Mouse (Mus musculus) hindbrain, embryonic 13.5 days (tissue): ENCODE results near the gene Usf2. TPM values are rescaled to one million over a fixed set of nuclear protein-coding genes. Genes with fewer than 3 reads are reported as not detected.
"Not testable (repeated sequence)": the region's sequence is repeated elsewhere in the genome, so short reads cannot be mapped to it uniquely, and the experiment has no call there.

Experiments
- ATAC-seq: fragments of 200-750 bp; cut with Nextera tagmentation; 2 replicates; pipeline ENCODE4 v1.8.0; 2017; ENCODE audit warnings: moderate TSS enrichment; ENCODE audit not compliant: low FRiP score
- H3K27ac ChIP-seq: fragments of 300-500 bp; sonication (generic); 2 replicates; pipeline ENCODE4 v1.5.1; 2015; ENCODE audit warnings: inconsistent platforms, mild to moderate bottlenecking, moderate library complexity
- H3K27me3 ChIP-seq: fragments of 300-500 bp; sonication (generic); 2 replicates; pipeline ENCODE4 v1.6.1; 2015; ENCODE audit warnings: mild to moderate bottlenecking, inconsistent platforms
- H3K36me3 ChIP-seq: fragments of 300-500 bp; sonication (generic); 2 replicates; pipeline ENCODE4 v1.6.1; 2015; ENCODE audit warnings: mild to moderate bottlenecking, inconsistent platforms
- H3K4me1 ChIP-seq: fragments of 300-500 bp; sonication (generic); replicated peaks from 2 replicates; pipeline ENCODE4 v1.6.1; 2015; ENCODE audit warnings: inconsistent platforms
- H3K4me2 ChIP-seq: fragments of 300-500 bp; sonication (generic); 2 replicates; pipeline ENCODE4 v1.6.1; 2015; ENCODE audit warnings: inconsistent platforms, mild to moderate bottlenecking, moderate library complexity
- H3K4me3 ChIP-seq: fragments of 300-500 bp; sonication (generic); 2 replicates; pipeline ENCODE4 v1.5.1; 2015; ENCODE audit warnings: mild to moderate bottlenecking, inconsistent platforms
- H3K9ac ChIP-seq: fragments of 300-500 bp; sonication (generic); 2 replicates; pipeline ENCODE4 v1.6.1; 2015; ENCODE audit warnings: mild to moderate bottlenecking, inconsistent platforms
- H3K9me3 ChIP-seq: fragments of 300-500 bp; sonication (generic); 2 replicates; pipeline ENCODE4 v1.6.1; 2016; ENCODE audit warnings: inconsistent platforms
- WGBS: fragments of 180-500 bp; shearing (Covaris S2); methylation state at CpG from one replicate; pipeline ENCODE4 v1.1.7; 2015; 5-methylcytosine and 5-hydroxymethylcytosine counted together
- polyA plus RNA-seq: library from polyadenylated mRNA; unstranded; fragments of >200 nt; fragmentation: Nextera tagmentation; extraction: Ambion mirVana; gene quantifications from 2 replicates; pipeline ENCODE4 v1.2.1, GENCODE M21; 2015

Gene Usf2
- polyA plus RNA-seq, 1 experiment from 2014 or later, result 25.9 TPM

GRCm38 (mm10) chr7:30956357-30956751 is 249 bp downstream of the Usf2 start:
- peak; percentile 40 for ATAC-seq
- whole genome bisulfite sequencing, result 3% methylated on average over 9 of the region's 49 CpGs

GRCm38 (mm10) chr7:30955584-30956356 is 833 bp downstream of the Usf2 start:
- peak; percentile 76 for ATAC-seq
- Histone ChIP-seq H3K9ac (peak overlapping the region; percentile 99), H3K4me2 (peak overlapping the region; percentile 84), H3K4me1 (peaks cover 40% of the 10 kb centered on the region), H3K4me3 (peak overlapping the region; percentile 93), H3K36me3 (peaks cover 43% of the 10 kb centered on the region), H3K9me3 (no peaks in the 10 kb centered on the region), H3K27me3 (no peaks in the 10 kb centered on the region), H3K27ac (peak overlapping the region; percentile 99)
- WGBS, result under 1% methylated on average over 48 of the region's 64 CpGs

More at GRCm38 (mm10) chr7:30956357-30956751, 249 bp downstream of the Usf2 start:
- peak overlapping the region; percentile 93 for H3K4me3 ChIP-seq
- peak overlapping the region; percentile 84 for H3K4me2 ChIP-seq
- H3K36me3 ChIP-seq, result peaks cover 37% of the 10 kb centered on the region
- peak overlapping the region; percentile 99 for H3K9ac ChIP-seq
- H3K27ac ChIP-seq, result peak overlapping the region; percentile 99
- H3K4me1 ChIP-seq, result peaks cover 40% of the 10 kb centered on the region
- no peaks in the 10 kb centered on the region for H3K9me3 ChIP-seq
- no peaks in the 10 kb centered on the region for H3K27me3 ChIP-seq

- 89% methylated on average over 12 of the region's 12 CpGs for WGBS
- Histone ChIP-seq H3K27ac (peak overlapping the region; percentile 13; the same call in 1 of the 2 replicates), H3K9me3 (no peaks in the 10 kb centered on the region), H3K4me1 (peaks cover 40% of the 10 kb centered on the region), H3K4me3 (peak overlapping the region; percentile 93), H3K36me3 (peaks cover 50% of the 10 kb centered on the region), H3K27me3 (no peaks in the 10 kb centered on the region), H3K4me2 (peak overlapping the region; percentile 84), H3K9ac (peak overlapping the region; percentile 99)
- ATAC-seq, result no peak
Observed at GRCm38 (mm10) chr7:30954971-30955520, 1.6 kb downstream of the Usf2 start.

- Histone ChIP-seq H3K4me3 (no peak overlapping the region), H3K4me1 (peaks cover 37% of the 10 kb centered on the region), H3K9me3 (no peaks in the 10 kb centered on the region), H3K27ac (no peak overlapping the region), H3K36me3 (peaks cover 58% of the 10 kb centered on the region), H3K27me3 (no peaks in the 10 kb centered on the region), H3K9ac (no peak overlapping the region), H3K4me2 (no peak overlapping the region)
- 88% methylated on average over 3 of the region's 3 CpGs for WGBS
- ATAC-seq, result no peak
Observed at GRCm38 (mm10) chr7:30954036-30954435, 2.6 kb downstream of the Usf2 start.

DNA sequence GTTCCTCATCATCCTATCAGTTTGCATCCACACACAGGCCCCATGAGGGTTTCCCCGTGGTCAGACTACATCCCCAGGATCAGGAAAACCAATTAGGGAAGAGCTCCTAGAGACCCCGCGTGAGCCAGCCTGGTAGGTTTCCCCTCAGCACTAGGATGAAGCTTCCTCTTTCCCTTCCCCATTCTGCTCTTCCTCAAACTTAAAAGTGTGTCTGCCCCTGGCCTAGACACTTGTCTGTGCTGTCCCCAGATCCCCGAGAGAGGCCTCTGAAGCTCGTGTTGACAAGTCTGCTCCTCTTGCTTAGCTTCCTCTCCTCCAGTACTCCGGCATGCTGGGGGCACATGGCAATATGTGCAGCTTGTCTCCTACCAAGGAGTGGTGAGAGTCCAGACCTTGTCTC is 3.1 kb downstream of the Usf2 start:
- no peak for ATAC-seq
- no peaks in the 10 kb centered on the region for H3K27me3 ChIP-seq
- no peak overlapping the region for H3K4me2 ChIP-seq
- 87% methylated on average over 6 of the region's 6 CpGs for WGBS
- H3K4me1 ChIP-seq, result peaks cover 31% of the 10 kb centered on the region
- H3K27ac ChIP-seq, result no peak overlapping the region
- no peaks in the 10 kb centered on the region for H3K9me3 ChIP-seq
- H3K36me3 ChIP-seq, result peaks cover 62% of the 10 kb centered on the region
- H3K4me3 ChIP-seq, result no peak overlapping the region
- no peak overlapping the region for H3K9ac ChIP-seq

DNA sequence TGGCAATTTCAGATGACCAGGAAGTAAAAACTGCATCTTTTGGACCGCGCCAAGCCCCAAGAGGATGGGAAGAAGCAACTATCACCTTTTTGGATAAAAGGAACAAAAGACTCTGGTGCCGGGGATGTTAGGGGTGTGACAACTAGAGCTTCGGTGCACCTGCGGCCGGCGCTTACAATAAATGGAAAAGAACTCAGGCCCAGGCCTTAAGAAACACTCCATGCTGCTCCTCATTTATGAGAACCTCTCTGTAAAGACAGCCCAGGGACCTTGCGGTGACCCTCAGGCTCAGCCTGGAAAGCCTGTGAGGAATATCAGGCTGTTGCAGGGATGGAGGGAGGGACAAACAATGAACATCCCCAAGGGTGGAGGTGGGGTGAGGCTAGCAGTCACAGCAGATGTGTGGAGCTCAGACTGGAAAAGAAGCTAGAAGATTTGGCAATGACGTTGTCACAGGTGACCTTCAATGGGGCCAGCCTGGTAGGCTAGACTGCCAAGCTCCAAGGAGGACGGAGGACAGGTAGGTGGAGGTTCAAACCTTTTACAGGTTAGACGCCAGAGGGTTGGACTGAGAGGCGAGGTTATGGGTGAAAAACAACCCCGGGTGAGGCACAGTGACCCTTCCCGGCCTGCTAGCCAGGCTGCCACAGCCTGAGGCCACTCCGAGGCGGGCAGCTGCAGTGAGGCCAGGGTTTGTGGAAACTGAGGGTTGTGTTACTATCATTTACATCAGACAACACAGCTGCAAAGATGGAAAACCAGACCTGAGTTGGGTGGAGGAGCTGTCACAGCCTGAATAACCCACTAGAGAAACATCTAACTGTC is 4.0 kb downstream of the Usf2 start:
- peaks cover 64% of the 10 kb centered on the region for H3K36me3 ChIP-seq
- no peak for ATAC-seq
- WGBS, result 95% methylated on average over 16 of the region's 16 CpGs
- H3K4me1 ChIP-seq, result peaks cover 23% of the 10 kb centered on the region
- no peaks in the 10 kb centered on the region for H3K27me3 ChIP-seq
- peak overlapping the region; percentile 39; the same call in 1 of the 2 replicates for H3K9ac ChIP-seq
- H3K4me2 ChIP-seq, result no peak overlapping the region
- H3K9me3 ChIP-seq, result no peaks in the 10 kb centered on the region
- H3K27ac ChIP-seq, result no peak overlapping the region
- no peak overlapping the region for H3K4me3 ChIP-seq

- Histone ChIP-seq H3K4me1 (peaks cover 14% of the 10 kb centered on the region), H3K36me3 (peaks cover 79% of the 10 kb centered on the region)
- not testable (repeated sequence) for H3K4me3 ChIP-seq, H3K27me3 ChIP-seq, H3K4me2 ChIP-seq, H3K9me3 ChIP-seq, H3K27ac ChIP-seq, ATAC-seq, H3K9ac ChIP-seq
- WGBS, result 95% methylated on average over 3 of the region's 3 CpGs
Observed at GRCm38 (mm10) chr7:30949902-30950301, 6.7 kb downstream of the Usf2 start.

GRCm38 (mm10) chr7:30945876-30946275 is 10.7 kb downstream of the Usf2 start:
- 96% methylated on average over 7 of the region's 7 CpGs for WGBS
- no peak for ATAC-seq

GRCm38 (mm10) chr7:30945466-30945865 is 11.1 kb downstream of the Usf2 start:
- not testable (repeated sequence) for H3K9me3 ChIP-seq, ATAC-seq, H3K27me3 ChIP-seq, H3K4me1 ChIP-seq, H3K27ac ChIP-seq, H3K4me2 ChIP-seq, H3K4me3 ChIP-seq, H3K9ac ChIP-seq
- 94% methylated on average over 7 of the region's 7 CpGs for WGBS
- H3K36me3 ChIP-seq, result peaks cover 36% of the 10 kb centered on the region

More at GRCm38 (mm10) chr7:30945876-30946275, 10.7 kb downstream of the Usf2 start:
- Histone ChIP-seq H3K27ac (no peak overlapping the region), H3K27me3 (no peaks in the 10 kb centered on the region), H3K36me3 (peaks cover 41% of the 10 kb centered on the region), H3K4me1 (no peaks in the 10 kb centered on the region), H3K4me3 (no peak overlapping the region), H3K4me2 (no peak overlapping the region), H3K9me3 (no peaks in the 10 kb centered on the region), H3K9ac (no peak overlapping the region)

DNA sequence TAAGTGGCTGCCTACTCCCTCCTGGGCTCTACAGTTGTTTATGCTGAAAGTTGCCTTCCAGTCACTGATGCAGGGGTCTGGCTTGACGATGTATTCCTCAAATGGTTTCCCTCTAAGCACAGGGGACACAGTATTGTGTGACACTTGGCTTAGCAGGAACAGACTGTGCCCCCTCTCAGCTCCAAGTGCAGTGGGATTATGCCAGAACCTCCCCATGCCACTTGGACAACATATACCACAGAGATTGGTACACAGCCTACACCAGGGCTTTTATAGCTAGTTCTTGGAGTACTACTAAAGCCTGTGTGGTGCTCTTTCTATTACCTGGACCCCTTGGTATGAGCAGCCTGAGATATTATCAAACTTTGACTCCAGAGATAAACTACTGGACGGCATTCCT is 11.9 kb downstream of the Usf2 start:
- not testable (repeated sequence) for H3K4me2 ChIP-seq, ATAC-seq, H3K4me1 ChIP-seq, H3K9ac ChIP-seq, H3K4me3 ChIP-seq, H3K27me3 ChIP-seq, H3K9me3 ChIP-seq, H3K27ac ChIP-seq
- WGBS, result 77% methylated on average over 2 of the region's 2 CpGs
- peaks cover 30% of the 10 kb centered on the region for H3K36me3 ChIP-seq

DNA sequence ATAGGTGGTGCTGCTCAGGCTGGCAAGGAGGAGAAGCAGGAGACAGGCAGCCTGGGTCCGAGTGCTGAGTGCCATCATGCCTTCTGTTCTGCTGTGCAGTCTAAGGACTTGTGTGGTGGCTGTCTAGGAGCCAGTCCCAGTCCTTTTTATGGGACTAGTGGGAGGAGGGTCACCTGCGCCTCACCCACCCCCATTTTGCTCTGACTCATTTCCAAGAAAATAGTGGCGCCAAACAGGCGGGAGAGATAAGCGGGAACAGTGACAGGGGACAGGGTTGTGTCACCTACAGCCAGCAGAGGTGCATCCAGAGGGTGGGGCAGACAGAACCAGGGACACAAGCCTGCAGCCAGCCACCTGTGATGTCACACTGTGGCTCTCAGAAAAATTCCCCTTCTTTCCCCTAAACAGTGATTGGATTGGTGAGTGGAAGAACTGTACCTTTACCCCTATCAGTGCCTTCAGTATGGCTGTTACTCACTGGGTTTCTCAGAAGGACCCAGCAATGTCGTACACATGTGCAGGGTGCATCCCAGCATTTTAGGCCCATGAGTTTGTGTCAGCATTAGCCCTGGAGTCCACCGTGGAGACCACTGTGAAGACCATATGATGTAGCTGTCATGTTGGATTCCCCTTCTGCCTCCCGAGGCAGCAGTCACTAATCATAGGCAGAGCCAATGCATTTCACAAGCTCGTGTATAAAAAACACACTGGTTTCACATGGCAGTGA is 12.5 kb downstream of the Usf2 start, which contains the start of gene Hamp:
TSS of gene Hamp (minus strand) at position 124 of the 727 bp plus-strand sequence.
- 69% methylated on average over 9 of the region's 9 CpGs for WGBS
- Histone ChIP-seq H3K27me3 (no peaks in the 10 kb centered on the region), H3K27ac (no peak within 1 kb of the TSS), H3K9ac (no peak within 1 kb of the TSS), H3K9me3 (no peaks in the 10 kb centered on the region), H3K36me3 (peaks cover 24% of the 10 kb centered on the region), H3K4me3 (no peak within 1 kb of the TSS), H3K4me2 (no peak within 1 kb of the TSS), H3K4me1 (no peaks in the 10 kb centered on the region)
- ATAC-seq, result no peak

DNA sequence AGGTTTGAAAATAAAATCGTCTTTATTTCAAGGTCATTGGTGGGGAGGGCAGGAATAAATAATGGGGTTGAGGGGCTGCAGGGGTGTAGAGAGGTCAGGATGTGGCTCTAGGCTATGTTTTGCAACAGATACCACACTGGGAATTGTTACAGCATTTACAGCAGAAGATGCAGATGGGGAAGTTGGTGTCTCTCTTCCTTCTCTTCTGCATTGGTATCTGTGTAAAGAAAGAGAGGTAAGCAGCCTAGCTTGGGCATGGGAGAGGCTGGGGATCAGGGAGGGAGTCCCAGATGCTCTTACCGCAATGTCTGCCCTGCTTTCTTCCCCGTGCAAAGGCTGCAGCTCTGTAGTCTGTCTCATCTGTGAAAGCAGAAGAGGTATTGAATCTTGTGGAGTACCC is 14.2 kb downstream of the Usf2 start:
- 64% methylated on average over 3 of the region's 3 CpGs for WGBS
- peaks cover 17% of the 10 kb centered on the region for H3K36me3 ChIP-seq
- H3K4me1 ChIP-seq, H3K27ac ChIP-seq, H3K4me3 ChIP-seq, H3K9ac ChIP-seq, H3K4me2 ChIP-seq, ATAC-seq, H3K9me3 ChIP-seq, H3K27me3 ChIP-seq: not testable (repeated sequence)
